Mouse (Mus musculus) spleen, postnatal 36 days (tissue): ENCODE data around the gene Cfap43.

ENCODE experiments used
- DNase-seq, 2 experiments: peaks; one replicate each; pipeline ENCODE4 v3.0.0; 2022; ENCODE audit warnings: low spot score in 2 of 2, mixed read lengths in 1 of 2

Cfap43 gene

GRCm38 (mm10) chr19:47885886-47886285, 33.2 kb downstream of the Cfap43 start:
- DNase-seq: no peak

- no peak for DNase-seq
Measured at GRCm38 (mm10) chr19:47885191-47885743, 33.8 kb downstream of the Cfap43 start.

GRCm38 (mm10) chr19:47884296-47885085, 34.6 kb downstream of the Cfap43 start:
- DNase-seq: peak; percentile 20 to 35

- no peak for DNase-seq
Measured at GRCm38 (mm10) chr19:47882882-47883254, 36.2 kb downstream of the Cfap43 start.

- DNase-seq: peak; percentile 71 to 82
Measured at GRCm38 (mm10) chr19:47882151-47882881, 36.8 kb downstream of the Cfap43 start.

- no peak for DNase-seq
Measured at GRCm38 (mm10) chr19:47881538-47881937, 37.5 kb downstream of the Cfap43 start.

GRCm38 (mm10) chr19:47876252-47876651, 42.8 kb downstream of the Cfap43 start:
- no peak for DNase-seq

- no peak for DNase-seq
Measured at GRCm38 (mm10) chr19:47871515-47871914, 47.6 kb downstream of the Cfap43 start.

GRCm38 (mm10) chr19:47870102-47870666, 48.9 kb downstream of the Cfap43 start:
- DNase-seq: no peak

GRCm38 (mm10) chr19:47869516-47869915, 49.6 kb downstream of the Cfap43 start:
- DNase-seq: no peak

- DNase-seq: no peak
Measured at GRCm38 (mm10) chr19:47868951-47869350, 50.1 kb downstream of the Cfap43 start.

- DNase-seq: no peak
Measured at GRCm38 (mm10) chr19:47867628-47868175, 51.4 kb downstream of the Cfap43 start.

GRCm38 (mm10) chr19:47865353-47865947, 53.6 kb downstream of the Cfap43 start, which contains the start of gene Gsto2:
Gsto2 (plus strand) TSS chr19:47865534.
- DNase-seq: peak; percentile 95 to 96

GRCm38 (mm10) chr19:47864721-47865120, 54.4 kb downstream of the Cfap43 start:
- no peak for DNase-seq

- DNase-seq: no peak
Measured at GRCm38 (mm10) chr19:47864051-47864450, 55.0 kb downstream of the Cfap43 start.

GRCm38 (mm10) chr19:47862581-47862980, 56.5 kb downstream of the Cfap43 start:
- no peak for DNase-seq

GRCm38 (mm10) chr19:47859180-47859579, 59.9 kb downstream of the Cfap43 start:
- no peak for DNase-seq

GRCm38 (mm10) chr19:47857957-47858942, 60.8 kb downstream of the Cfap43 start:
- DNase-seq: no peak

GRCm38 (mm10) chr19:47854796-47855783, 64.0 kb downstream of the Cfap43 start, which contains the start of gene Gsto1:
Gsto1 (plus strand) TSS chr19:47854970.
- peak; percentile 66 to 74 for DNase-seq
